ENCODE assay signal across 9 mouse cellular contexts in genomic region chr14:55642679-55643059, GRCm38 (mm10). TPM values are rescaled to one million over a fixed set of nuclear protein-coding genes. Genes with fewer than 3 reads are reported as not detected.
DNase-seq lines count a peak whose midpoint lies in the region; ATAC-seq and TF ChIP-seq lines count a peak whose summit lies in the region.
"Had no signal": no experiment of that assay in that cellular context is flagged by ENCODE, and none has a peak within 500 bp of the region (broad histone marks: within the 10 kb centered on the region; RNA-seq: fewer than 3 reads in every experiment).

No protein-coding gene starts in this region.

- peak overlapping the region; percentile 98 for H3K9ac ChIP-seq in heart, embryonic 16.5 days (ENCODE audit: low read length)
- H3K9ac ChIP-seq in hindbrain, embryonic 12.5 days: peak overlapping the region; percentile 97
- H3K9ac ChIP-seq in midbrain, embryonic 11.5 days (ENCODE audit: low read length): peak overlapping the region; percentile 78

- no peak for TF ChIP-seq CTCF in bone marrow, adult 2 months (IDR thresholded peaks at IDR 0.05; ENCODE audit: control insufficient read depth, insufficient read depth, low read length)

- H3K27me3 ChIP-seq in heart, embryonic 16.5 days (ENCODE audit: control insufficient read depth, insufficient read depth, low read length): no peaks in the 10 kb centered on the region
- H3K27me3 ChIP-seq in hindbrain, embryonic 12.5 days: no peaks in the 10 kb centered on the region
- no peaks in the 10 kb centered on the region for H3K27me3 ChIP-seq in midbrain, embryonic 11.5 days (ENCODE audit: control insufficient read depth, insufficient read depth, low read length)
- H3K27me3 ChIP-seq: Patski had no signal

- no peaks in the 10 kb centered on the region for H3K9me3 ChIP-seq in heart, embryonic 16.5 days (replicated peaks; ENCODE audit: control insufficient read depth, low read length)
- no peaks in the 10 kb centered on the region for H3K9me3 ChIP-seq in hindbrain, embryonic 12.5 days (replicated peaks)
- H3K9me3 ChIP-seq in midbrain, embryonic 11.5 days (ENCODE audit: control insufficient read depth, low read length): no peaks in the 10 kb centered on the region

- peak overlapping the region; percentile 96 for H3K4me3 ChIP-seq in heart, embryonic 16.5 days (ENCODE audit: low read length)
- peak overlapping the region; percentile 97 for H3K4me3 ChIP-seq in bone marrow, adult 2 months (replicated peaks; ENCODE audit: control insufficient read depth, low read depth, low read length)
- H3K4me3 ChIP-seq in hindbrain, embryonic 12.5 days: peak overlapping the region; percentile 93
- H3K4me3 ChIP-seq in midbrain, embryonic 11.5 days (ENCODE audit: low read depth, low read length): peak overlapping the region; percentile 80

- peaks cover 19% of the 10 kb centered on the region for H3K4me1 ChIP-seq in heart, embryonic 16.5 days (ENCODE audit: control insufficient read depth, insufficient read depth, low read length)
- H3K4me1 ChIP-seq in bone marrow, adult 2 months (ENCODE audit: control insufficient read depth, insufficient read depth, low read length): peaks cover 4% of the 10 kb centered on the region
- peaks cover 19% of the 10 kb centered on the region for H3K4me1 ChIP-seq in hindbrain, embryonic 12.5 days
- peaks cover 15% of the 10 kb centered on the region for H3K4me1 ChIP-seq in midbrain, embryonic 11.5 days (ENCODE audit: control insufficient read depth, insufficient read depth, low read length)

- WGBS in heart, embryonic 16.5 days: 17% methylated on average over 8 of the region's 8 CpGs
- 22% methylated on average over 8 of the region's 8 CpGs for WGBS in bone marrow, adult 2 months
- WGBS in hindbrain, embryonic 12.5 days: 23% methylated on average over 8 of the region's 8 CpGs
- 23% methylated on average over 8 of the region's 8 CpGs for WGBS in midbrain, embryonic 11.5 days

- DNase-seq in heart, postnatal 10 days: no peak
- no peak for DNase-seq in midbrain, embryonic 11.5 days (ENCODE audit: low spot score, missing footprints)
- DNase-seq in MN1 (ENCODE audit: low spot score): no peak
- no peak for DNase-seq in right cerebral cortex, postnatal 4 days
- DNase-seq in cerebellum, postnatal 4 days (ENCODE audit: low spot score in 2 of 2): no peak

- H3K4me2 ChIP-seq in heart, embryonic 16.5 days (ENCODE audit: low read depth, low read length): peak overlapping the region; percentile 82
- H3K4me2 ChIP-seq in hindbrain, embryonic 12.5 days (replicated peaks): peak overlapping the region; percentile 88
- peak overlapping the region; percentile 66 for H3K4me2 ChIP-seq in midbrain, embryonic 11.5 days

- H3K27ac ChIP-seq in heart, embryonic 16.5 days (ENCODE audit: low read length): peak overlapping the region; percentile 97
- H3K27ac ChIP-seq in bone marrow, adult 2 months (ENCODE audit: control insufficient read depth, insufficient read depth, low read depth, low read length, poor library complexity): peak overlapping the region; percentile 89
- H3K27ac ChIP-seq in hindbrain, embryonic 12.5 days: peak overlapping the region; percentile 96
- H3K27ac ChIP-seq in midbrain, embryonic 11.5 days (ENCODE audit: low read depth, low read length): peak overlapping the region; percentile 80

- ATAC-seq in heart, embryonic 16.5 days (replicated peaks; ENCODE audit: extremely low read depth, insufficient read depth, low FRiP score): peak; percentile 15
- peak; percentile 40 for ATAC-seq in hindbrain, embryonic 12.5 days (ENCODE audit: low FRiP score)
- ATAC-seq in midbrain, embryonic 11.5 days (ENCODE audit: low FRiP score): no peak; the same call in 1 of the 2 replicates

- H3K36me3 ChIP-seq in heart, embryonic 16.5 days (ENCODE audit: control insufficient read depth, insufficient read depth): peaks cover 34% of the 10 kb centered on the region
- H3K36me3 ChIP-seq in hindbrain, embryonic 12.5 days: peaks cover 46% of the 10 kb centered on the region
- H3K36me3 ChIP-seq in midbrain, embryonic 11.5 days (ENCODE audit: control insufficient read depth, insufficient read depth, low read length): peaks cover 10% of the 10 kb centered on the region

- no peak for TF ChIP-seq POLR2A in bone marrow, adult 2 months (IDR thresholded peaks at IDR 0.05; ENCODE audit: borderline replicate concordance, control insufficient read depth, low read depth, low read length)

- intact Hi-C loops in heart, postnatal 10 days (cut with DNase I): no loop called here

RNA-seq across cellular contexts. Expression of gene Tm9sf1, which starts 0.9 kb away (rescaled TPM):
- 90.8 and 99.0 TPM in 2 replicates for polyA plus RNA-seq in heart, embryonic 16.5 days (2015; fragmentation: Nextera tagmentation; extraction: Ambion mirVana)
- total RNA-seq in heart, postnatal 10 days (2021): 10 to 100 TPM; 56.3 to 61.2 TPM
- 37.9 and 46.7 TPM in 2 replicates for polyA plus RNA-seq in bone marrow, adult 2 months (2011; ENCODE audit: insufficient read depth, insufficient read length, low replicate concordance, missing spikeins)
- polyA plus RNA-seq in hindbrain, embryonic 12.5 days (2016; fragmentation: Nextera tagmentation; extraction: Ambion mirVana): 69.4 and 69.8 TPM in 2 replicates
- polyA plus RNA-seq in midbrain, embryonic 11.5 days (2014; fragmentation: Nextera tagmentation; extraction: Ambion mirVana): 56.6 and 58.1 TPM in 2 replicates

RNA-seq across cellular contexts. Expression of gene Gm49378, which starts 5.0 kb away (rescaled TPM):
- polyA plus RNA-seq in heart, embryonic 16.5 days (2015; fragmentation: Nextera tagmentation; extraction: Ambion mirVana): 0.59 and 0.61 TPM in 2 replicates
- total RNA-seq in heart, postnatal 10 days (2021): 1 to 10 TPM; 1.1 to 2.1 TPM
- 2.0 and 5.8 TPM in 2 replicates for polyA plus RNA-seq in bone marrow, adult 2 months (2011; ENCODE audit: insufficient read depth, insufficient read length, low replicate concordance, missing spikeins)
- polyA plus RNA-seq in hindbrain, embryonic 12.5 days (2016; fragmentation: Nextera tagmentation; extraction: Ambion mirVana): 2.4 and 3.2 TPM in 2 replicates
- polyA plus RNA-seq in midbrain, embryonic 11.5 days (2014; fragmentation: Nextera tagmentation; extraction: Ambion mirVana): 1.8 and 2.6 TPM in 2 replicates

RNA-seq across cellular contexts. Expression of gene Ipo4, which starts 6.9 kb away (rescaled TPM):
- 64.8 and 70.8 TPM in 2 replicates for polyA plus RNA-seq in heart, embryonic 16.5 days (2015; fragmentation: Nextera tagmentation; extraction: Ambion mirVana)
- 10 to 100 TPM; 54.7 to 55.0 TPM for total RNA-seq in heart, postnatal 10 days (2021)
- 24.9 and 49.5 TPM in 2 replicates for polyA plus RNA-seq in bone marrow, adult 2 months (2011; ENCODE audit: insufficient read depth, insufficient read length, low replicate concordance, missing spikeins)
- polyA plus RNA-seq in hindbrain, embryonic 12.5 days (2016; fragmentation: Nextera tagmentation; extraction: Ambion mirVana): 79.0 and 91.0 TPM in 2 replicates
- polyA plus RNA-seq in midbrain, embryonic 11.5 days (2014; fragmentation: Nextera tagmentation; extraction: Ambion mirVana): 69.3 and 80.6 TPM in 2 replicates

RNA-seq across cellular contexts. Expression of gene Tssk4, which starts 7.3 kb away (rescaled TPM):
- polyA plus RNA-seq in heart, embryonic 16.5 days (2015; fragmentation: Nextera tagmentation; extraction: Ambion mirVana): 0.22 and 0.45 TPM in 2 replicates
- total RNA-seq in heart, postnatal 10 days (2021): under 1 TPM; 0.64 to 0.81 TPM
- 0.77 and 4.0 TPM in 2 replicates for polyA plus RNA-seq in bone marrow, adult 2 months (2011; ENCODE audit: insufficient read depth, insufficient read length, low replicate concordance, missing spikeins)
- polyA plus RNA-seq in hindbrain, embryonic 12.5 days (2016; fragmentation: Nextera tagmentation; extraction: Ambion mirVana): 0.50 and 0.52 TPM in 2 replicates
- 0.87 and 1.1 TPM in 2 replicates for polyA plus RNA-seq in midbrain, embryonic 11.5 days (2014; fragmentation: Nextera tagmentation; extraction: Ambion mirVana)

RNA-seq across cellular contexts. Expression of gene Mdp1, which starts 17.6 kb away (rescaled TPM):
- polyA plus RNA-seq in heart, embryonic 16.5 days (2015; fragmentation: Nextera tagmentation; extraction: Ambion mirVana): 93.7 and 96.5 TPM in 2 replicates
- total RNA-seq in heart, postnatal 10 days (2021): 10 to 100 TPM; 55.6 to 72.2 TPM
- polyA plus RNA-seq in bone marrow, adult 2 months (2011; ENCODE audit: insufficient read depth, insufficient read length, low replicate concordance, missing spikeins): 23.2 and 50.4 TPM in 2 replicates
- 63.7 and 65.4 TPM in 2 replicates for polyA plus RNA-seq in hindbrain, embryonic 12.5 days (2016; fragmentation: Nextera tagmentation; extraction: Ambion mirVana)
- 61.9 and 66.2 TPM in 2 replicates for polyA plus RNA-seq in midbrain, embryonic 11.5 days (2014; fragmentation: Nextera tagmentation; extraction: Ambion mirVana)
